Mouse (Mus musculus): ENCODE measurements around the gene Magi1.

Gene Magi1

GRCm38 (mm10) chr6:94103581-94103980 lies 180.1 kb downstream of the Magi1 start:
- no peak for DNase-seq

GRCm38 (mm10) chr6:94101256-94101655 lies 182.5 kb downstream of the Magi1 start:
- no peak for DNase-seq

GRCm38 (mm10) chr6:94094924-94095685 lies 188.6 kb downstream of the Magi1 start:
- no peak for DNase-seq

- DNase-seq = no peak
Observed at GRCm38 (mm10) chr6:94092969-94093597, 190.6 kb downstream of the Magi1 start.

GRCm38 (mm10) chr6:94092500-94092899 lies 191.2 kb downstream of the Magi1 start:
- DNase-seq = no peak

GRCm38 (mm10) chr6:94086855-94087254 lies 196.9 kb downstream of the Magi1 start:
- DNase-seq = no peak

GRCm38 (mm10) chr6:94084752-94085151 lies 199.0 kb downstream of the Magi1 start:
- peak; percentile 8 to 14 for DNase-seq

- DNase-seq = no peak
Observed at GRCm38 (mm10) chr6:94083459-94083858, 200.3 kb downstream of the Magi1 start.

- peak; percentile 84 to 87 for DNase-seq
Observed at GRCm38 (mm10) chr6:94080933-94081545, 202.7 kb downstream of the Magi1 start.

- no peak for DNase-seq
Observed at GRCm38 (mm10) chr6:94078934-94079333, 204.8 kb downstream of the Magi1 start.

GRCm38 (mm10) chr6:94077013-94077412 lies 206.7 kb downstream of the Magi1 start:
- no peak for DNase-seq

- DNase-seq = no peak
Observed at GRCm38 (mm10) chr6:94075990-94076389, 207.7 kb downstream of the Magi1 start.

GRCm38 (mm10) chr6:94075228-94075627 lies 208.5 kb downstream of the Magi1 start:
- DNase-seq = no peak

GRCm38 (mm10) chr6:94071676-94072075 lies 212.0 kb downstream of the Magi1 start:
- DNase-seq = no peak

- no peak for DNase-seq
Observed at GRCm38 (mm10) chr6:94070702-94071101, 213.0 kb downstream of the Magi1 start.

- no peak for DNase-seq
Observed at GRCm38 (mm10) chr6:94069421-94069820, 214.3 kb downstream of the Magi1 start.

- DNase-seq = no peak
Observed at GRCm38 (mm10) chr6:94067741-94068450, 215.8 kb downstream of the Magi1 start.

- no peak for DNase-seq
Observed at GRCm38 (mm10) chr6:94064832-94065231, 218.9 kb downstream of the Magi1 start.

- no peak for DNase-seq
Observed at GRCm38 (mm10) chr6:94063542-94063941, 220.2 kb downstream of the Magi1 start.

GRCm38 (mm10) chr6:94061424-94061980 lies 222.2 kb downstream of the Magi1 start:
- DNase-seq = no peak

GRCm38 (mm10) chr6:94060621-94061213 lies 223.0 kb downstream of the Magi1 start:
- no peak for DNase-seq

GRCm38 (mm10) chr6:94059090-94059489 lies 224.6 kb downstream of the Magi1 start:
- DNase-seq = no peak

GRCm38 (mm10) chr6:94053920-94054319 lies 229.8 kb downstream of the Magi1 start:
- DNase-seq = peak; percentile 38 to 61
